Mouse (Mus musculus): ENCODE data around the gene Slc6a19. TPM values are rescaled to one million over a fixed set of nuclear protein-coding genes. Genes with fewer than 3 reads are reported as not detected.

Slc6a19 gene
- total and polyA plus RNA-seq, 3 experiments, result not detected

- peaks cover 0 to 1% of the 10 kb centered on the region in 2 experiments; a peak in 3 of 4 replicates for H3K27me3 ChIP-seq (ENCODE audit: control insufficient read depth in 1 of 2, insufficient read depth in 2 of 2, low read length in 2 of 2)
- TF ChIP-seq MAZ (IDR thresholded peaks at IDR 0.05; ENCODE audit: low read depth, low read length) (no peak), EP300 (IDR thresholded peaks at IDR 0.05; ENCODE audit: low read depth in 1 of 2, low read length in 2 of 2) (no peak), USF1 (IDR thresholded peaks at IDR 0.05; ENCODE audit: low read depth, low read length) (no peak), MYB (IDR thresholded peaks at IDR 0.05; ENCODE audit: low read depth, low read length) (no peak), CHD2 (IDR thresholded peaks at IDR 0.05; ENCODE audit: low read length) (no peak), GATA1 (IDR thresholded peaks at IDR 0.05; ENCODE audit: low read depth, low read length) (no peak), RAD21 (IDR thresholded peaks at IDR 0.05; ENCODE audit: low read depth, low read length) (no peak), MYC (IDR thresholded peaks at IDR 0.05; ENCODE audit: low read depth, low read length) (no peak), HCFC1 (IDR thresholded peaks at IDR 0.05; ENCODE audit: low read depth, low read length) (no peak), MXI1 (IDR thresholded peaks at IDR 0.05; ENCODE audit: low read depth, low read length) (no peak), GABPA (IDR thresholded peaks at IDR 0.05; ENCODE audit: low read depth, low read length) (no peak), NELFE (IDR thresholded peaks at IDR 0.05; ENCODE audit: low read depth, low read length) (no peak)
- no peak overlapping the region for H3K9ac ChIP-seq (ENCODE audit: control insufficient read depth, low read depth, low read length, poor library complexity, severe bottlenecking)
- no peak for DNase-seq (ENCODE audit: low read depth, low spot score)
- H3K36me3 ChIP-seq (ENCODE audit: control insufficient read depth in 1 of 2, insufficient read depth in 2 of 2, low read length in 2 of 2), result no peaks in the 10 kb centered on the region
- no peak overlapping the region for H3K27ac ChIP-seq (ENCODE audit: control insufficient read depth, low read depth, low read length)
- H3K4me3 ChIP-seq (ENCODE audit: control insufficient read depth in 1 of 2, insufficient read depth in 1 of 2, low read depth in 2 of 2, low read length in 2 of 2), result no peak overlapping the region
- no peaks in the 10 kb centered on the region; the same call in 1 of the 2 replicates for H3K79me2 ChIP-seq (ENCODE audit: control insufficient read depth, insufficient read depth, low read length, poor library complexity)
- H3K4me1 ChIP-seq (ENCODE audit: control insufficient read depth in 1 of 2, insufficient read depth in 2 of 2, low read length in 2 of 2), result no peaks in the 10 kb centered on the region
- H3K9me3 ChIP-seq (replicated peaks; ENCODE audit: insufficient read depth, low read length), result no peaks in the 10 kb centered on the region
Measured at GRCm38 (mm10) chr13:73702776-73703175, 1.9 kb downstream of the Slc6a19 start.

- no peaks in the 10 kb centered on the region for H3K36me3 ChIP-seq (ENCODE audit: control insufficient read depth in 1 of 2, insufficient read depth in 2 of 2, low read length in 2 of 2)
- H3K27ac ChIP-seq (ENCODE audit: control insufficient read depth, low read depth, low read length), result no peak overlapping the region
- H3K9me3 ChIP-seq (replicated peaks; ENCODE audit: insufficient read depth, low read length), result no peaks in the 10 kb centered on the region
- no peaks in the 10 kb centered on the region for H3K4me1 ChIP-seq (ENCODE audit: control insufficient read depth in 1 of 2, insufficient read depth in 2 of 2, low read length in 2 of 2)
- no peak overlapping the region for H3K4me3 ChIP-seq (ENCODE audit: control insufficient read depth in 1 of 2, insufficient read depth in 1 of 2, low read depth in 2 of 2, low read length in 2 of 2)
- no peak overlapping the region for H3K9ac ChIP-seq (ENCODE audit: control insufficient read depth, low read depth, low read length, poor library complexity, severe bottlenecking)
- H3K27me3 ChIP-seq (ENCODE audit: control insufficient read depth in 1 of 2, insufficient read depth in 2 of 2, low read length in 2 of 2), result peaks cover 0 to 1% of the 10 kb centered on the region in 2 experiments
- H3K79me2 ChIP-seq (ENCODE audit: control insufficient read depth, insufficient read depth, low read length, poor library complexity), result no peaks in the 10 kb centered on the region
- TF ChIP-seq NRF1 (IDR thresholded peaks at IDR 0.05; ENCODE audit: insufficient read depth, low read depth, low read length, poor library complexity, severe bottlenecking) (no peak), SIN3A (IDR thresholded peaks at IDR 0.05; ENCODE audit: low read length) (no peak), CHD2 (IDR thresholded peaks at IDR 0.05; ENCODE audit: low read length) (no peak), POLR2AphosphoS5 (IDR thresholded peaks at IDR 0.05; ENCODE audit: borderline replicate concordance, low read depth, low read length) (no peak), CHD1 (IDR thresholded peaks at IDR 0.05; ENCODE audit: low read depth, low read length) (no peak), GATA1 (IDR thresholded peaks at IDR 0.05; ENCODE audit: low read depth, low read length) (no peak), MXI1 (IDR thresholded peaks at IDR 0.05; ENCODE audit: low read depth, low read length) (no peak), NELFE (IDR thresholded peaks at IDR 0.05; ENCODE audit: low read depth, low read length) (no peak), ZKSCAN1 (IDR thresholded peaks at IDR 0.05; ENCODE audit: low read depth, low read length) (no peak), TCF12 (IDR thresholded peaks at IDR 0.05; ENCODE audit: low read depth, low read length) (no peak), RCOR1 (IDR thresholded peaks at IDR 0.05; ENCODE audit: low read depth, low read length) (no peak), HCFC1 (IDR thresholded peaks at IDR 0.05; ENCODE audit: low read depth, low read length) (no peak), GABPA (IDR thresholded peaks at IDR 0.05; ENCODE audit: low read depth, low read length) (no peak), MEF2A (IDR thresholded peaks at IDR 0.05; ENCODE audit: extremely low read depth, insufficient replicate concordance, low read depth, low read length, poor library complexity, severe bottlenecking) (no peak), MAX (IDR thresholded peaks at IDR 0.05; ENCODE audit: low read length) (no peak), ETS1 (IDR thresholded peaks at IDR 0.05; ENCODE audit: low read depth, low read length) (no peak), JUND (IDR thresholded peaks at IDR 0.05; ENCODE audit: low read depth, low read length) (no peak), BHLHE40 (IDR thresholded peaks at IDR 0.05; ENCODE audit: borderline replicate concordance, low read depth, low read length) (no peak)
- DNase-seq (ENCODE audit: low read depth, low spot score), result no peak
Measured at GRCm38 (mm10) chr13:73701161-73701883, 3.3 kb downstream of the Slc6a19 start.
